Mouse (Mus musculus): ENCODE measurements around the gene Snx25.
A peak's percentile ranks its signal among the peaks of the same experiment; 100 is the strongest.

The Snx25 gene

GRCm38 (mm10) chr8:46152064-46153031 is at the start of gene Snx25:
Snx25 (minus strand) TSS chr8:46152159.
- DNase-seq (ENCODE audit: inconsistent age in 2 of 2, low spot score in 1 of 2), result peak; percentile 92 to 96

GRCm38 (mm10) chr8:46197673-46198072 is 45.7 kb upstream of the Snx25 start:
- no peak for DNase-seq (ENCODE audit: inconsistent age in 2 of 2, low spot score in 1 of 2)

- no peak for DNase-seq (ENCODE audit: inconsistent age in 2 of 2, low spot score in 1 of 2)
Observed at GRCm38 (mm10) chr8:46196877-46197276, 44.9 kb upstream of the Snx25 start.

GRCm38 (mm10) chr8:46193100-46193499 is 41.1 kb upstream of the Snx25 start:
- DNase-seq (ENCODE audit: inconsistent age in 2 of 2, low spot score in 1 of 2), result no peak

GRCm38 (mm10) chr8:46185361-46185760 is 33.4 kb upstream of the Snx25 start:
- DNase-seq (ENCODE audit: inconsistent age in 2 of 2, low spot score in 1 of 2), result peak; percentile 40 to 79

- DNase-seq (ENCODE audit: inconsistent age in 2 of 2, low spot score in 1 of 2), result no peak
Observed at GRCm38 (mm10) chr8:46180136-46180535, 28.2 kb upstream of the Snx25 start.

GRCm38 (mm10) chr8:46173651-46174050 is 21.7 kb upstream of the Snx25 start:
- no peak for DNase-seq (ENCODE audit: inconsistent age in 2 of 2, low spot score in 1 of 2)

GRCm38 (mm10) chr8:46163870-46164190 is 11.9 kb upstream of the Snx25 start:
- DNase-seq (ENCODE audit: inconsistent age in 2 of 2, low spot score in 1 of 2), result no peak

GRCm38 (mm10) chr8:46162953-46163869 is 11.3 kb upstream of the Snx25 start:
- peak; percentile 98 to 99 for DNase-seq (ENCODE audit: inconsistent age in 2 of 2, low spot score in 1 of 2)

GRCm38 (mm10) chr8:46153042-46153441 is 1.1 kb upstream of the Snx25 start:
- DNase-seq (ENCODE audit: inconsistent age in 2 of 2, low spot score in 1 of 2), result no peak

- DNase-seq (ENCODE audit: inconsistent age in 2 of 2, low spot score in 1 of 2), result peak; percentile 67 to 83
Observed at GRCm38 (mm10) chr8:46151202-46152062, 527 bp downstream of the Snx25 start, which contains the start of gene Cfap97. Cfap97 (plus strand) TSS chr8:46151771.

GRCm38 (mm10) chr8:46149782-46150181 is 2.2 kb downstream of the Snx25 start:
- DNase-seq (ENCODE audit: inconsistent age in 2 of 2, low spot score in 1 of 2), result no peak

- no peak for DNase-seq (ENCODE audit: inconsistent age in 2 of 2, low spot score in 1 of 2)
Observed at GRCm38 (mm10) chr8:46149306-46149705, 2.7 kb downstream of the Snx25 start.

- DNase-seq (ENCODE audit: inconsistent age in 2 of 2, low spot score in 1 of 2), result no peak
Observed at GRCm38 (mm10) chr8:46146173-46146572, 5.8 kb downstream of the Snx25 start.

- DNase-seq (ENCODE audit: inconsistent age in 2 of 2, low spot score in 1 of 2), result no peak
Observed at GRCm38 (mm10) chr8:46143924-46144323, 8.0 kb downstream of the Snx25 start.

- DNase-seq (ENCODE audit: inconsistent age in 2 of 2, low spot score in 1 of 2), result no peak
Observed at GRCm38 (mm10) chr8:46143470-46143869, 8.5 kb downstream of the Snx25 start.

GRCm38 (mm10) chr8:46142498-46143081 is 9.4 kb downstream of the Snx25 start:
- no peak for DNase-seq (ENCODE audit: inconsistent age in 2 of 2, low spot score in 1 of 2)

GRCm38 (mm10) chr8:46141688-46142087 is 10.3 kb downstream of the Snx25 start:
- DNase-seq (ENCODE audit: inconsistent age in 2 of 2, low spot score in 1 of 2), result no peak

GRCm38 (mm10) chr8:46140376-46141120 is 11.4 kb downstream of the Snx25 start:
- no peak for DNase-seq (ENCODE audit: inconsistent age in 2 of 2, low spot score in 1 of 2)

All from adrenal gland, adult (tissue).